Mouse (Mus musculus): ENCODE measurements at regions not wholly inside any gene's neighbourhood (a gene's known extent, or its start where the extent isn't known, plus 50 kb on each side); places are given as distances from the start of the nearest gene placed in this dataset.

GRCm38 (mm10) chr7:115020023-115020422, 276.5 kb downstream of the Insc start:
- H3K27me3 ChIP-seq, result no peaks in the 10 kb centered on the region
- no peak overlapping the region for H3K4me2 ChIP-seq
- 63% methylated on average over 3 of the region's 3 CpGs for WGBS
- H3K9ac ChIP-seq, result no peak overlapping the region
- no peak overlapping the region for H3K4me3 ChIP-seq (replicated peaks)
- no peak for ATAC-seq (replicated peaks; ENCODE audit: low FRiP score)
- no peak overlapping the region for H3K27ac ChIP-seq
- H3K4me1 ChIP-seq, result no peaks in the 10 kb centered on the region
- H3K9me3 ChIP-seq (replicated peaks), result no peaks in the 10 kb centered on the region
- H3K36me3 ChIP-seq, result no peaks in the 10 kb centered on the region

GRCm38 (mm10) chr7:115025803-115026202, 282.3 kb downstream of the Insc start:
- Histone ChIP-seq H3K27ac (no peak overlapping the region), H3K36me3 (no peaks in the 10 kb centered on the region), H3K27me3 (no peaks in the 10 kb centered on the region), H3K9ac (no peak overlapping the region), H3K4me2 (no peak overlapping the region), H3K9me3 (replicated peaks) (no peaks in the 10 kb centered on the region), H3K4me3 (replicated peaks) (no peak overlapping the region), H3K4me1 (no peaks in the 10 kb centered on the region)
- ATAC-seq (replicated peaks; ENCODE audit: low FRiP score), result no peak
- WGBS, result 72% methylated on average over 2 of the region's 2 CpGs

DNA sequence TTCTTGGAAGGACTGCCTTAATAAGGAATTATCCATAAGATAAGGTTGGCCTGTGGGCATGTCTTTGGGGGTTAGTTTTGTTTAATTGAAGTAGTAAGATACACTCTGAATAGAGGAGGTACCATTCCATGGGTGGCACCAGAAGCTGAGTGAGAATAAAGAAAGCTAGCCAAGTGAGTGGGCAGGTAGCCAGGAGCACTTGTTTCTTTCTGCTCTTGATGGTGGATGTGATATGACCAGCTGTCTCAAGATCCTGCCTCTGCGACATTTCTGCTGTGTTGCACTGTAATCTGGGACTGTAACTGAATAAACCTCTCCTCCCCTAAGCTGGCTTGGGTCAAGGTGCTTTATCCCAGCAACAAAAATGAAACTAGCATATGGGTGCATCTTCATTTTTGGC, 284.2 kb downstream of the Insc start:
- no peaks in the 10 kb centered on the region for H3K9me3 ChIP-seq (replicated peaks)
- H3K36me3 ChIP-seq, result no peaks in the 10 kb centered on the region
- ATAC-seq (replicated peaks; ENCODE audit: low FRiP score), result no peak
- no peak overlapping the region for H3K4me3 ChIP-seq (replicated peaks)
- no peaks in the 10 kb centered on the region for H3K27me3 ChIP-seq
- WGBS, result 78% methylated on average over 1 of the region's 1 CpGs
- H3K4me2 ChIP-seq, result no peak overlapping the region
- H3K27ac ChIP-seq, result no peak overlapping the region
- H3K4me1 ChIP-seq, result no peaks in the 10 kb centered on the region
- H3K9ac ChIP-seq, result no peak overlapping the region

DNA sequence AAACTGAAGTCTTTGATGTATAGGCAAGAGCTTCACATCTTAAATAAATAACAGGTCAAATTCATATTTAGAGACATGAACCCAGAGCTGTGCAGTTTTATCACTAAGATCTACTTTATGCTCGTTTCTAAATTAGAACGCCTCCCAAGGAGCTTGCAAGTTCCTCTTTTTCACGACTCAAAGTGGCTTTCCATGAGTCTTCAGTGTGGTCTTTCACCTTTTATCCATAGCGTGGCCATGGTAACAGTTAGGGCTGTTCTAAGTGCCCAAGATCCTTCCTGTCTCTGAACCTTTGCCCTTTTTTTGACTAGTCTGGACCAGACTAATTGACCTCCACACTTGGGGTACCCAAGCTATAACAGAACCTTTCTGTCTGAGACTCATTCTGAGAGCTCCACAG, 290.5 kb downstream of the Insc start:
- Histone ChIP-seq H3K27me3 (no peaks in the 10 kb centered on the region), H3K9me3 (replicated peaks) (no peaks in the 10 kb centered on the region), H3K4me3 (replicated peaks) (no peak overlapping the region), H3K4me2 (no peak overlapping the region), H3K9ac (no peak overlapping the region), H3K36me3 (no peaks in the 10 kb centered on the region), H3K27ac (no peak overlapping the region), H3K4me1 (no peaks in the 10 kb centered on the region)
- ATAC-seq (replicated peaks; ENCODE audit: low FRiP score), result no peak
- WGBS, result 69% methylated on average over 4 of the region's 4 CpGs

DNA sequence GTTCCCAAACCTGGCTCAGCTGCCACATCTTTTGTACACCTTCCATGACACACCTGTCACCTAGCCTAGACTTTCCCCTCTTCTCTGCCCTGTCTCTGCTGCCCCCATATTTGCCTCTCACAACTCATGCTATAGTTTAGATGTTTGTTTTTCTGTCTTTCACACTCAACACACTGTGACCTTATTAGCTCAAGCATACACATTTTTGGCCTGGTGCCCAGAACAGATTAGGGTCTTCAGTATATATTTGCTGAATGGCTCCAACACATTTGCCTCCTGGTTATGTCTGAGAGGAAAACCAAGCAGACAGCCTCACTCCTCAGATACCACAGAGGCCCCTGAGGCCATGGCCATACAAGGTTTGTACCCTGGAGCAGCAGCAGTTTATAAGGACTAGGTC, 312.0 kb downstream of the Insc start:
- no peak for ATAC-seq (replicated peaks; ENCODE audit: low FRiP score)
- Histone ChIP-seq H3K36me3 (no peaks in the 10 kb centered on the region), H3K4me3 (replicated peaks) (no peak overlapping the region), H3K4me2 (no peak overlapping the region), H3K9ac (no peak overlapping the region), H3K27ac (no peak overlapping the region), H3K4me1 (0 out of 2 replicates have a peak, but pooled peaks cover 6% of the 10 kb centered on the region), H3K27me3 (no peaks in the 10 kb centered on the region), H3K9me3 (replicated peaks) (no peaks in the 10 kb centered on the region)

GRCm38 (mm10) chr7:115056992-115057645, 313.6 kb downstream of the Insc start:
- H3K4me1 ChIP-seq, result 0 out of 2 replicates have a peak, but pooled peaks cover 6% of the 10 kb centered on the region
- WGBS, result 28% methylated on average over 3 of the region's 3 CpGs
- no peak overlapping the region for H3K9ac ChIP-seq
- no peak overlapping the region for H3K4me2 ChIP-seq
- no peaks in the 10 kb centered on the region for H3K9me3 ChIP-seq (replicated peaks)
- H3K27ac ChIP-seq, result no peak overlapping the region
- no peak overlapping the region for H3K4me3 ChIP-seq (replicated peaks)
- H3K36me3 ChIP-seq, result no peaks in the 10 kb centered on the region
- ATAC-seq (replicated peaks; ENCODE audit: low FRiP score), result 0 out of 2 replicates have a peak, but pooled peaks have one; percentile 25
- no peaks in the 10 kb centered on the region for H3K27me3 ChIP-seq

DNA sequence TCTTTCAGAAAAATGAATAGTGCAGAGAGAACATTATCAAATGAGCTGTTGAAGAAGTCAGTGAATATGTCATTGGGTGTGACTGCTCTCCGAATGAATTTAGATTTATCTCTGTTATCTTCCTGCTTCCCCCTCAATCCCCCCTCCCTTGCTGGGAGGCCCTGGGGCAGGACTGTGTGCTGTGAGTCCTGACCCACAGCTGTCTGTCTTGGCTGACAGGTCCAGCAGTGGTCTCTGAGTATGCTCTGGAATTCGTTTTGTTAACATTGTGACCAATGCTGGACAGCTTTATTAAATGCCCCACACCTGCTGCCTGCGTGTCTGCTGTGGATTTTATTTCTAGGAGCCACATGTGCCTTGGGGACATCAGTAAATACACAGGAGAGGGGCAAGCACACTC, 314.2 kb downstream of the Insc start:
- Histone ChIP-seq H3K4me1 (0 out of 2 replicates have a peak, but pooled peaks cover 6% of the 10 kb centered on the region), H3K4me2 (no peak overlapping the region), H3K27ac (0 out of 2 replicates have a peak overlapping the region, but pooled peaks have one; percentile 22), H3K36me3 (no peaks in the 10 kb centered on the region), H3K4me3 (replicated peaks) (no peak overlapping the region), H3K9ac (no peak overlapping the region), H3K9me3 (replicated peaks) (no peaks in the 10 kb centered on the region), H3K27me3 (no peaks in the 10 kb centered on the region)
- WGBS, result 17% methylated on average over 3 of the region's 3 CpGs
- peak; percentile 52; the same call in 1 of the 2 replicates for ATAC-seq (replicated peaks; ENCODE audit: low FRiP score)

- H3K4me1 ChIP-seq, result 0 out of 2 replicates have a peak, but pooled peaks cover 6% of the 10 kb centered on the region
- ATAC-seq (replicated peaks; ENCODE audit: low FRiP score), result no peak
- H3K9ac ChIP-seq, result no peak overlapping the region
- no peaks in the 10 kb centered on the region for H3K9me3 ChIP-seq (replicated peaks)
- WGBS, result 53% methylated on average over 5 of the region's 5 CpGs
- no peak overlapping the region for H3K4me3 ChIP-seq (replicated peaks)
- no peaks in the 10 kb centered on the region for H3K27me3 ChIP-seq
- H3K27ac ChIP-seq, result no peak overlapping the region
- no peak overlapping the region for H3K4me2 ChIP-seq
- no peaks in the 10 kb centered on the region for H3K36me3 ChIP-seq
Measured at GRCm38 (mm10) chr7:115060171-115060570, 316.7 kb downstream of the Insc start.

GRCm38 (mm10) chr7:115062817-115063216, 319.3 kb downstream of the Insc start:
- Histone ChIP-seq H3K9me3 (replicated peaks) (no peaks in the 10 kb centered on the region), H3K27ac (no peak overlapping the region), H3K4me3 (replicated peaks) (no peak overlapping the region), H3K9ac (no peak overlapping the region), H3K4me1 (0 out of 2 replicates have a peak, but pooled peaks cover 2% of the 10 kb centered on the region), H3K4me2 (no peak overlapping the region), H3K36me3 (no peaks in the 10 kb centered on the region), H3K27me3 (no peaks in the 10 kb centered on the region)
- ATAC-seq (replicated peaks; ENCODE audit: low FRiP score), result no peak
- WGBS, result 45% methylated on average over 3 of the region's 3 CpGs

DNA sequence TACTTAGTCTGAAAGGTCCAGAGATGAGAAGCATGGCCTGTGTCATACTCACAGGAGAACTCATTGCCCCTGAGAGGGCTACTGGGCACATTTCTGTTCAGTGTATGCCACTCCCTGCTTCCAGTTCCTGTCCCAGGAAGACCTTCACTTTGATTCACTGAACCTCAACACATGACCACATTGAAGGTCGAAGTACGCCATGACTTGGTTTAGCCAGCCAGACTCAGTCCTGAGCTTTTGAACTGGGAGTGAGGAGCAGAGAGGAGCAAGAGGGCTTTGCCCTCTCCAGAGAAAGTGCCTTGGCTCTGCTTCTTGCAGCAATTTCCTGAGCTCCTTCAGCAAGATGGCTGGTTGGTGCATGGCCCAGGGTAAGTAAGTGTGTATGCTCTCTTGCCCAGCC, 324.1 kb downstream of the Insc start:
- H3K36me3 ChIP-seq, result no peaks in the 10 kb centered on the region
- no peaks in the 10 kb centered on the region for H3K4me1 ChIP-seq
- H3K4me3 ChIP-seq (replicated peaks), result no peak overlapping the region
- no peak overlapping the region for H3K9ac ChIP-seq
- H3K27ac ChIP-seq, result no peak overlapping the region
- 98% methylated on average over 2 of the region's 2 CpGs for WGBS
- no peak overlapping the region for H3K4me2 ChIP-seq
- H3K9me3 ChIP-seq (replicated peaks), result no peaks in the 10 kb centered on the region
- no peaks in the 10 kb centered on the region for H3K27me3 ChIP-seq
- ATAC-seq (replicated peaks; ENCODE audit: low FRiP score), result no peak

- H3K27me3 ChIP-seq, result no peaks in the 10 kb centered on the region
- no peak overlapping the region for H3K4me2 ChIP-seq
- H3K36me3 ChIP-seq, result no peaks in the 10 kb centered on the region
- WGBS, result 71% methylated on average over 2 of the region's 2 CpGs
- H3K9me3 ChIP-seq (replicated peaks), result no peaks in the 10 kb centered on the region
- H3K27ac ChIP-seq, result no peak overlapping the region
- no peak overlapping the region for H3K9ac ChIP-seq
- H3K4me1 ChIP-seq, result no peaks in the 10 kb centered on the region
- no peak for ATAC-seq (replicated peaks; ENCODE audit: low FRiP score)
- no peak overlapping the region for H3K4me3 ChIP-seq (replicated peaks)
Measured at GRCm38 (mm10) chr7:115073406-115073805, 329.9 kb downstream of the Insc start.

- Histone ChIP-seq H3K4me1 (no peaks in the 10 kb centered on the region), H3K9me3 (replicated peaks) (no peaks in the 10 kb centered on the region), H3K9ac (no peak overlapping the region), H3K4me3 (replicated peaks) (no peak overlapping the region), H3K27me3 (no peaks in the 10 kb centered on the region), H3K27ac (no peak overlapping the region), H3K4me2 (no peak overlapping the region), H3K36me3 (no peaks in the 10 kb centered on the region)
- no peak for ATAC-seq (replicated peaks; ENCODE audit: low FRiP score)
- WGBS, result 84% methylated on average over 4 of the region's 4 CpGs
Measured at GRCm38 (mm10) chr7:115076781-115077180, 333.3 kb downstream of the Insc start.

Measured in kidney, embryonic 15.5 days (tissue).